Mouse (Mus musculus): ENCODE results near the gene Adad2.

Adad2 gene

DNA sequence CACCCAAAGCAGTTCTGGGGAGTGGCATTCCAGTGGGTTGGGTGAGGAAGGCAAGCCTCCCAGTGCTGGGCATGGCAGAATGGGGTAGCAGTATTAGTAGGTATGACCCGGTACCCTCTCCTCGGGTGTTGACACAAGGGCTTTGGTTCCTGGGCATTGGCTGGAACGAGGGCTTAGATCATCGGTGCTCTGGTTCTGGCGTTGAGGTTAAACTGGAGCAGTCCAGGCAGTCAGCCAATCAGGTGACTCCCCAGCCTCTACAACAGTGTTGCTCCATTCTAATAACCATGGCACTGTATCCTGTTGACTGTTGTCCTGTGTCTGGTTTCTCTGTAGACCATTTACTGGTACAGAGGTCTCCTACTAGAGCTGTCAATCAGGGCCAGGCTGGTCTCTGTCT, 5.0 kb downstream of the Adad2 start:
- DNase-seq = no peak

- no peak for DNase-seq
Measured at GRCm38 (mm10) chr8:119618887-119619286, 6.3 kb downstream of the Adad2 start.

GRCm38 (mm10) chr8:119620116-119620840, 7.7 kb downstream of the Adad2 start:
- DNase-seq = no peak

- DNase-seq = no peak
Measured at GRCm38 (mm10) chr8:119620848-119621465, 8.4 kb downstream of the Adad2 start.

- no peak for DNase-seq
Measured at GRCm38 (mm10) chr8:119622555-119622954, 10.0 kb downstream of the Adad2 start.

DNA sequence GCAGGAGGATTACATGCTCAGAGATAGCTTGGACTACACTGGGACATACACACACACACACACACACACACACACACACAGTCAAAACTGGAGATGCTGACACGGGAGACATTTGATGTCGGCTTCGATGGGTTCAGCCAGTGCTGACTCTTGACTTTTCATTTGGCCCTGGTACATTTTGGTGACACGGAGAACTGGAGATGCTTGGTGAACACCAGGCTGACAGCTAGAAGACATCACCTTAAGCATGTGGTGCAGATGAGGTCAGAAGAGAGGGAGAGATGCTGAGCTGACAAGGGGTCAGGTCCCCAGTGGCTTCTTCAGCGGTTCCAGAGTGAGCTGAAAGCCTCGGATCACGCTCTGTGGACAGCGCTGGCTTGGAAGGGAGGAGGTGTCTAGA, 10.5 kb downstream of the Adad2 start:
- no peak for DNase-seq

- DNase-seq = no peak
Measured at GRCm38 (mm10) chr8:119623744-119624143, 11.2 kb downstream of the Adad2 start.

GRCm38 (mm10) chr8:119624916-119625315, 12.4 kb downstream of the Adad2 start:
- no peak for DNase-seq

DNA sequence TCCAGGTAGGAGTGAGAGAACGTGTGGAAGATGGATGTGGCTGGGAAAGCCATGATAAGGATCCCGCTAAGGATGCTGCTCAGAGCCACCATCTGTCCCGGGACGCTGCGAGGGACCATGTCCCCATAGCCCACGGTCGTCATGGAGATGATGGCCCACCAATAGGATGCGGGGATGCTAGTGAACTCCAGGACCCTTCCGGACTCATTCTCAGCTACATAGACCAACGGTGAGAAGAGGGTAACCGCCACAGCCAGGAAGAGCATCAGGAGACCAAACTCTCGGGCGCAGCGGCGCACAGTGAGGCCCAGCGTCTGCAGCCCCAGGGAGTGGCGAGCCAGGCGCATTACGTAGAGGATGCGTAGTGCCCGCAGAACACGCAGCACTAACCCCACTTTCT, 13.2 kb downstream of the Adad2 start:
- no peak for DNase-seq

DNA sequence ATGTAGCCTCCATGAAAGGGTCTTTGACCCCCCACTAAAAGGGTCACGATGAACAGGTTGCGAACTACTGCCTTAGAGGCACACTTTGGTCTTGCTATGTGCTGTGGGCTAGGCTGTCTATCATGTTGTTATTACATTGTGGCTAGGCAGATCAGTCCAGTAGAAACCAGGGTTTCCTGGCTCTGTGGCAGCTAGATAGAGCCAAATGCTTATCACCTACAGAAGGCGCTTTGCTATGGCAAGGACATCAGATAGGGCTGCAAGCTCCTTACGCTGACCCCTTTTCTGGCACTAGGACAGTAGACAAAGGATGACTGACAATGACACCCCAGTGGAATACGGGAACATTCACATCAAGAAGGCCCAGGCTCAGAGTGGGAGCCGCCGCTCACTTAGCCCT, 14.7 kb downstream of the Adad2 start:
- no peak for DNase-seq

DNA sequence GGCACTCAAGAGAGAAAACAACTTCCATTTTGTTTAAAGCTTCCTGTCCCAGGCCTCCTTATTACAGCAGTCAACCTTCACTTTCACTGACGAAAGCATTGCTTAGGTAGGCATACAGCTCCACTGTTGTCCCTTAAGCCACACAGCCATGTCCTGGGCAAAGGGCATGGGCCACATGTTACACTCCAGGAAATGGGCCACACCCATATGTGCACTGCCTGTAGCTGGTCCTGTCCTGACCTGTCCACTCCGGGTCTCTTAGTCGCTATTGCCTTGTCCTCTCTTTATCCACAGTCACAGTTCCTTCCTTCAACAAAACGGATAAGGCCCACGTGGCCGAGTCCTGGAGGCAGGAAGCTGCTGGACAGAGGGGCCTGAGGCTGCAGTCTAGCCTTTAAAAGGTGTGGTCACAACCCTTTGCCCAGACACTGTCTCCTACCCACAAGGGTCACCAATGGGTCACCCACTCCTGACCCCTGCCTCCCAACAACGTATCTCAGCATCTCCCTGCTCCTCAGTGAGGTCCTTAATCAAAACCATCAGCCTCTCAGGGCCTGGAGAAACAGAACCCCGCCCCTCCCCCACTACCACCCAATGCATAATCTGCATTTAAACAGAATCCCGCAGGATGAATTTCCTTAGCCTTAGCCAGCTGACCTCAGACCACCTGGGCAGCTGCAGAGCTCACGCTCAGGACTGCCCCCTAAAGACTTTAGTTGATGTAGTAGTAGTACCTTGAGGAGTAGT, 15.2 kb downstream of the Adad2 start:
- DNase-seq = no peak

DNA sequence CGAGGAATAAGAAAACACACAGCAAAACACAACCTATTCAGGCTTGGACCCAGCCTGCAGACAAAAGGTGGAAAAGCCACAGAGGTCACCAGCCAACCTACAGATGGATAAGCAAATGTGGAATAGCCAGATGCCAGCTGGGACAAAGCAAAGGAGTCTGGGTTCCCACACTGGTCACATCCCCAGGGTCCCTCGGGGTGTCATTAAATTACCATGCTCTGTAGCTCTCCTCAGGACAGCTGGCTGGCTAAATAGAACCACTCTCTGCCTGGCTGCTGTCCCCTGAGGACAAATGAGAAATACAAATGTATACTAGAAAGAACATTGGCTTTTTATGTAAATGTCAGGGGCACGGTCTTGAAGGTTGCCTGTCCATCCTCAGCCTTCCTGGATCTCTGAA, 18.3 kb downstream of the Adad2 start:
- no peak for DNase-seq

DNA sequence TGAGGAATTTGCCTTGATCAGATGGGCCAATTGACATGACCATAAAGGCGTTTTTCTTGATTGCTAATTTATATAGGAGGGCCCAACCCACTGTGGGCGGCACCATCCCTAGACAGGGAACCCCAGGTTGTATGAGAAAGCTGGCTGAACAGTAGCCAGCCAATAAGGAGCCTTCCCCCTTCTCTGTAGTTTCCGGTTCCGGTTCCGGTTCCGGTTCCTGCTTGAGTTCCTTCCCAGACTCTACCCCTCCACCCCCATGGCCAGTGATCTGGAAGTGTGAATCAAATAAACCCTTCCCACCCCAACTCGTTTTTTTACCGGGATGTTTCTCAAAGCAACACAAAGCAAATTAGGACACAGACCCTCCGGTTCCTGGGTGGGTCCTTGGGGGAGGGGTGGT, 19.7 kb downstream of the Adad2 start:
- no peak for DNase-seq

DNA sequence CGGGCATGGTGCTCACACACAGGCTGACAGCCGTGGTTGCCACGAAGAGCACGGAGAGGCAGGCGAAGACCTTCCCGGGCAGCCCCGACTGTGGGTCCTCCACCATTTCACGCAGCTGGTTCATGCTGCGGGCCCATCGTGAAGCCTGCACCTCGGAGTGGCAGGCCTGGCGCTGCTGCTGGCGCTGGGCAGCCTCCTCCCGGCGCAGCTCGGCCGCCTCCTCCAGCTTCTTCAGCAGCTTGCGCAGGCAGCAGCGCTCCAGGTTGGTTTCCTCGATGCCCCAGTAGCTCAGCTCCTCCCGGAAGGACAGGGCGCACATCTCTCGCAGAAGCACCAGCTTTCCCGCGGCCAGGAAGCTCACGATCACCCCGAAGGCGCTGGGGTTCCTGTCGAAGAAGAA, 20.4 kb downstream of the Adad2 start:
- no peak for DNase-seq

DNA sequence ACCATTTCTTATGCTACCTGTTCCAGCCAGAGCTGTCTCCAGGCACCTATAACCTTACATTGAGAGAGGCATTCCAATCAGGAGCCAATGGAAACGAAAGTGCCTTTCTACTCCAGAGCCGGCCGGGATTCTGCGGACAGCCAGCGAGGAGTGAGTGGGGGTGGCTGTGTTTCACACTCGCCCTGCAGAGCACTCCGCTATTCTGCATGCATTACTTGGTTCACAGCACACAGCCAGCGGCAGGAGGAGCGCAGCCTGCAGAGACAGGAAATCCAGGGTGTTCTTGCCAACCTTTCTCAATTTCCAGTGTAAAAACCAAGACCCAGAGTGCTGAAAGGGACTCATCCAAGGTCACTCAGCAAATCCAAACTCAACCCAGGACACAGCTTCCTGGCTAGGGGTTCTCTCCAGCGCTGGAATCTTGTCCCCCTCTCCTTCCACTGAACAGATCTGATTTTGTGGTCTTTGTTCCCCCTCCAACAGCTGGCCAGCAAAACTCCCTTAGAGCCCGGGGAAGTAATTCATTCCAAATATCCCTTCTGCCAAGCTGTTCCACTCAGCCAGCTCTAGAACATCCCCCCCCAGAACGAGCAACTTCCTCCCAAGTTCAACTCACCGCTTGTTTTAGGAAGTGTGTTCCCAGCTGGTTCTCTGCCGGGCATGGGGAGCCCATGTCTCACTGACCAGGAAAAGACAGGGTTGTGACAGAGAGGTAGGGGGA, 22.2 kb downstream of the Adad2 start:
- DNase-seq = no peak

DNA sequence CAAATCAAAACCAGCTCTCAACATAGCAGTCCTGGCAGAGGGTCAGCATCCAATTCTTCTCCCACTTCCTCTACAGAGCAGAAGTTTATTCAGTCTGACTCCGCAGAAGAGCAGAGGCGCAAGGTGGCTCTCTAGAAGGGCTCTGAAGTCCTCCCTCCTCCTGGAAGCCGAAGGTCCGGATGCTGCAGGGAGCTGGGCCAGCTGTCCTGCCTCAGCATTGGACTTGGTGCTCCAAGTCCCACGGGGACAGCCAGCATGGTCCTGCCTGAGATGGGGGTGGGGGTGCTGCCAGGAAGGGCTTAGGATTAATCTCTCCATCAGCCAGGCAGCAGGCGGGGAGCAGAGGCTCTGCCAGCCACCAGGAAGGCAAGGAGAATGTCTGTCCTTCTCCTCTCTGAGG, 22.8 kb downstream of the Adad2 start, which contains the start of gene Kcng4:
Gene Kcng4, minus strand, starts transcription at position 303 of the 400 bp plus-strand sequence.
- DNase-seq = no peak

DNA sequence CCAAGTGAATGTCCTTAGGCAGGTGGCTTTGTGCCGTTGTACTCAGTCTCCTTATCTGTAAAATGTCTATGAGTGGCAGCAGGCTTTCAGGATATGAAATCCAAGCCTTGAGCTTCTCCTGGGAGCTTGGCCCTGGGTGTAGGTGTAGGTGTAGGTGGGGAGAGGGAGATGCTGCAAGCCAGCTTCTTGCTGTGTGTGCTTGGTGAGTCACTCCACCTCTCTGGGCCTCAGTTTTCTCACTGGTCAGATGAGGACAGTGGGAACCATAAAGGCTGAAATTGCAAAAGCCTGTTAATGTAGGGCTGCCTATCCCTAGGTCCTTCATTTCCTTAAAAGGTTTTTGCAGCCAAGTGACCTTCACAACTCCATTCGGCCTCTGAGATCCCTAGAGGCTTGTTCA, 23.4 kb downstream of the Adad2 start:
- no peak for DNase-seq

GRCm38 (mm10) chr8:119636766-119637165, 24.2 kb downstream of the Adad2 start:
- DNase-seq = no peak

DNA sequence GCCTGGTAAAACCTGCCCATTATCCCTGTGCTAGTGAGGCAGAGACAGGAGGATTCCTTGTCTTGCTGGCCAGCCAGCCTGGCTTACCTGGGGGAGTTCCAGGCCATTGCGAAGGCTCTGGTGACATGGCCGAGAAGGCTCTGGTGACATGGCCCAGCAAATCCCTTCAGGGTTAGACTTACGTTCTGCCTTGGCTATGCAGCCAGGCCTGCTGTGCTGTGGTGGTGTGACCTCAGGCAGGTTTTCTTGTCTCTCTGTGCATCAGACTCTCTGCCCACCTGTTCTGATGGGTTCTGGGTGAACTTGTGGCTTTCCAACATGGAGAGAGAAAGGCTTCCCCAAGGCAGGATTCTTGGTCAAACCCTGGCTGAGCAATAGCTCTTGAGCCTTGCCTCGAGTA, 24.8 kb downstream of the Adad2 start:
- DNase-seq = no peak

DNA sequence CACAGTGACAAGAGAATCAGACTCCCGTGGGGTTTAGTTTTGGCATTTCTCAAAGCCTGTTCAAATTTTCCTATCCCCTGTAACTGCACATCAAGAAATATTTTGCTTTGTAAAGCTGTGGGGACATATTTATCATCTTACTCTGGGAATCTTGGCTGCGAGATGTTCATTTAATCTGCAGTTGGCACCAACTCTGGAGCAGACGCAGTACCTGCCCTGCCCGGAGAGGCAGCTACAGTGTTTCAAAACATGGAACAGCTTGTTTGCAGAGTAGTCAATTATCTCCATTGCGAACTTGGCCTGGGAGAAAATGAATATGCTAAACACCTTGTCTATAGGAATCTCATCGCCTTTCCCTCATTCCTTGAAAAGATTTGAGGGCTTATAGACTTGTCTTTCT, 25.7 kb downstream of the Adad2 start:
- DNase-seq = no peak

DNA sequence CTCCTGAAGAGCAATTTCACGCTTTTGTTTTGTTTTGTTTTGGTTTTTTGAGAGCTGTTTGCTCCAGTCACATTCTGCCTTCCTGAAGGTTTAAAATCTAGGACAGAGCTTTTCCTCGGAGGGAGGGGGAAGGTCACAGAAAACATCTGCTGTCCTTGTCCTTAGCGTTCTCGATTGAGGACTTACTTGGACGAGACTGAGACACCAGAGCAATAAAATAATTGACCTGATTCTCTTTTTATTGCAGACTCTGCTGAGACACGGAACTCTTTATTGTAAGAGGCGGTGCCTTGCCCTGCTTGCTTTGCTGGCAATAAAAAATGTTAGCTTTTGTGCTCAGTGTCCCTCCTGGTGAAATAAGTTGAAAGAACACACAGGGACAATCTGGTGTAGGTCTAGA, 27.3 kb downstream of the Adad2 start:
- no peak for DNase-seq

DNA sequence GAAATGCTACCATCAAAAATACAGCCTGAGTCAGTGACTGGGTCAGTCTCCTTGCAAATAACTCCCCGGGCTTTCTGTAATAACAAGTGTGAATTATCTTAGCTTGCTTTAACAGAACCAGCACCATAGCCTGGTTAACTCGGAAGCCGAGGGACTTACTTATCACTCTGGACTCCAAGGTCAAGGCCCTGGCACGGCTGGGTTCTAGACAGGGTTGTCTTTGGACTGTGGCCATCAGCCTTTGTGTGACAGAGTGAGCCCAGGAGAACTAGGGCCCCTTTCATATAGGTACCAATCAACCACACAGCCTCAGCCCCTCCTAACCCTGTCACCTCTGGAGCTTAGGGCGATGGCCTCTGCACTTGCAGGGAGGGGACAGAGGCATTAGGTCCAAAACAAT, 28.5 kb downstream of the Adad2 start:
- DNase-seq = no peak

- no peak for DNase-seq
Measured at GRCm38 (mm10) chr8:119642960-119643359, 30.4 kb downstream of the Adad2 start.

Data from lung, postnatal 36 days (tissue).